Mouse (Mus musculus): ENCODE measurements at regions not wholly inside any gene's neighbourhood (a gene's known extent, or its start where the extent isn't known, plus 50 kb on each side); places are given as distances from the start of the nearest gene placed in this dataset.

DNA sequence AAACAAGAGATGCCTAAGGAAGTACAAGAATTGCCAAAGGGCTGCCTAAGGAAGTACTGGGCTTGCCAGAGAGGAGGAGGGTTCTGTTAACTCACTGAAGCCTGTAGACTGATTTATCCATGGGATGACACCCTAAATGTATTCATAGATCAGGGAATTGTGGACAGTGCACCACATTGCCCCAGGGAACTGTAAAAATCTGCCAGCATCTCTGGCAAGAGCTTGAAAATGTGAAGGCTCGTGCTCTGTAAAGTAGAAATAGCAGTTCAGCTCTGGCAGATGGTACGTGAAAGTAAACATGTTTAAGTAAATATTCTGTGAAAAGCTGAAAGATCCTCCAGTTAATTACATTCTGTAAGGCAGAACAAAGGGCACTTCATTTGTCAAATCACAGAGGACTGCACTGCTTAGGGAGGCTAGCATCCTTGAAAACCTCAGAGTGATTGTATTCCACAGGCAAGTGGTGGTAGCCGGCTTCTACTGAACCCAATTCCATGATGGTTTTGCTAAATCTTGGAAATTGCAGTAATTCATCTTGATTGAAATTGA, 445.9 kb upstream of the Grin3a start:
- H3K4me3 ChIP-seq (ENCODE audit: insufficient read depth, low read length) = no peak overlapping the region
- no peak for TF ChIP-seq CTCF (IDR thresholded peaks at IDR 0.05; ENCODE audit: borderline replicate concordance, insufficient read depth, low read length)
- no peak for TF ChIP-seq POLR2A (IDR thresholded peaks at IDR 0.05; ENCODE audit: low read depth, low read length)
- H3K27ac ChIP-seq (ENCODE audit: insufficient read depth, low read length) = no peak overlapping the region
- no peaks in the 10 kb centered on the region for H3K4me1 ChIP-seq (ENCODE audit: control insufficient read depth, insufficient read depth, low read length)

DNA sequence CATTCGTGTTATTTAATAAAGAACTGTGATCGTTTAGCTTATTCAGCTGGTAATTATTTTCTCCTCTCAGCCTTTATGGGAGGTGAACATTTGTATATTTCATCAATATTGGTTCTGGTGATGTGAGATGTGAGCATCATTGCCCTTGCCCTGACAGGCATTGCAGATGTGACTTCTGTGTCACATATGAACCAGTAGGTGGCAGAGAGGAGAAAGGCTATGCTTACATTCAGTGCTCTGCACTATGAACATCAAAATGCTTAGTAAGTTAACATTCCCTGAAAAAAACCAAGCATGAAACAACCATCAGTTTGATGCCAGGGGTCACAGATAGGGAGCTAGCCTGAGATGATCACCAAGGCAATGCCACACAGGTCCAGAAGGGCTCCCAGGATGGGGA, 441.1 kb upstream of the Grin3a start:
- Histone ChIP-seq H3K4me1 (ENCODE audit: control insufficient read depth, insufficient read depth, low read length) (no peaks in the 10 kb centered on the region; the same call in 1 of the 2 replicates), H3K27ac (ENCODE audit: insufficient read depth, low read length) (no peak overlapping the region), H3K4me3 (ENCODE audit: insufficient read depth, low read length) (no peak overlapping the region)
- TF ChIP-seq CTCF (IDR thresholded peaks at IDR 0.05; ENCODE audit: borderline replicate concordance, insufficient read depth, low read length) = 0 out of 2 replicates have a peak, but pooled peaks have one; percentile 9
- no peak for TF ChIP-seq POLR2A (IDR thresholded peaks at IDR 0.05; ENCODE audit: low read depth, low read length)

DNA sequence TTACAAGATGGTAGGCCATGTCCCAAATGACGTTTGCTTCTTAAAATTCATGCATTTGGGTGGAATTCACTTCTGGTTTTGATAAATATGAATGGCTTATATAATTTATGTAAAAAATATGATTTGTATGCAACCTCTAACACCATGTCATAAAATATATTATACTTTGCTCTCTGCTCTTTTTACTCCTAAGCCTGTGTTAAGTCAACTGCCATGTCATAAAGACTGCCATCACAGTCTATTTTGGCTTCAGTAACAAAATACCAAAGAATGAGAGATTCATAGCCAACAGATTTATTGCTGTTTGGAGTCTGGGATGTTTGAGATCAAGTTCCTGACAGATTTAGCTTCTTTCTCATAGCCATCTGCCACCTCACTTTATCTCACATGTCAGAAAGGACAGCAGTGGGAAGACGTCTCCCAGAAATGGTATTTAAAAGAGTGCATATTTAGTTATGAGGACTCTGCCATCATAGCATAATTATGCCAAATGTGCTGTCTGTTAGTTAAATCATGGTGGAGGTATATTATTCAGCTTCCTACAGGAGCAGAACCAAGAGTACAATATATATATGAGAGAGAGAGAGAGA, 413.6 kb upstream of the Grin3a start:
- Histone ChIP-seq H3K4me3 (ENCODE audit: insufficient read depth, low read length) (no peak overlapping the region), H3K4me1 (ENCODE audit: control insufficient read depth, insufficient read depth, low read length) (no peaks in the 10 kb centered on the region), H3K27ac (ENCODE audit: insufficient read depth, low read length) (no peak overlapping the region)
- TF ChIP-seq CTCF (IDR thresholded peaks at IDR 0.05; ENCODE audit: borderline replicate concordance, insufficient read depth, low read length) (no peak), POLR2A (IDR thresholded peaks at IDR 0.05; ENCODE audit: low read depth, low read length) (no peak)

DNA sequence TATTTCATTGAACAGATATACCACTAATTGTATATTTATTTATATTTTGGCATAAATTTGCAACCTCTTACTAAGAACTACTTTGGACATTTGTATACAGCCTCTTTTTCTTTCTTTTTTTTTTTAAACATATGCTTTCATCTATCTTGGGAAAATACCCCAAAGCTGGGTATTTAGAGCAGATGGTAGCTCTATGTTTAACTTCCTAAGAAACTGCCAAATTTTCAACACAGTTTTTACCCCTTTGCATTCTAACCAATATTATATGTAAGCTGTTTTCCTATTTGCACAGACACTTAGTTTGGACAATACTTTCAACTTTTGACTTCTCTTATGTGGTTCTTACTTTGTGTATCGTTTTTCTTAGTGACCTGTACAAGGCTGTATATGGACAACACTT, 396.5 kb upstream of the Grin3a start:
- Histone ChIP-seq H3K4me1 (ENCODE audit: control insufficient read depth, insufficient read depth, low read length) (no peaks in the 10 kb centered on the region), H3K4me3 (ENCODE audit: insufficient read depth, low read length) (no peak overlapping the region), H3K27ac (ENCODE audit: insufficient read depth, low read length) (no peak overlapping the region)
- TF ChIP-seq POLR2A (IDR thresholded peaks at IDR 0.05; ENCODE audit: low read depth, low read length) = no peak
- TF ChIP-seq CTCF (IDR thresholded peaks at IDR 0.05; ENCODE audit: borderline replicate concordance, insufficient read depth, low read length) = no peak

DNA sequence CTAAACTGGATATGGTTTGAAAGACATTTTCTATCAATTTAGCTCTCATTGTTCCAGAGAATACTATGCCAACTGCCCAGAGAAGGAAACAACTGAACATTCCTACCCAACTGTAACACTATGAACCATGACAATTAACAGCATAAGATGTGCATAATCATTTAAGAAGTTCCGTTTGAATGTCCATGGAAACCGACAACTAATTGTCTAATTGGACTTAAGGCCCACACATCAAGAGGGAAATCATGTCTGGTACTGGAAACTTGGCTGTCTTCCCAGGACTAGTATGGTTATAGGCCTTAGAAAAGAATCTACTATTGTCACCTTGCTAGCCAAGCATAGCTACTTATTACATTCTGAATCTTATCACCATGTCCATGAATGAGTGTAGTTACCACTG, 395.4 kb upstream of the Grin3a start:
- no peaks in the 10 kb centered on the region for H3K4me1 ChIP-seq (ENCODE audit: control insufficient read depth, insufficient read depth, low read length)
- no peak overlapping the region for H3K4me3 ChIP-seq (ENCODE audit: insufficient read depth, low read length)
- no peak overlapping the region for H3K27ac ChIP-seq (ENCODE audit: insufficient read depth, low read length)
- TF ChIP-seq CTCF (IDR thresholded peaks at IDR 0.05; ENCODE audit: borderline replicate concordance, insufficient read depth, low read length) (no peak), POLR2A (IDR thresholded peaks at IDR 0.05; ENCODE audit: low read depth, low read length) (no peak)

DNA sequence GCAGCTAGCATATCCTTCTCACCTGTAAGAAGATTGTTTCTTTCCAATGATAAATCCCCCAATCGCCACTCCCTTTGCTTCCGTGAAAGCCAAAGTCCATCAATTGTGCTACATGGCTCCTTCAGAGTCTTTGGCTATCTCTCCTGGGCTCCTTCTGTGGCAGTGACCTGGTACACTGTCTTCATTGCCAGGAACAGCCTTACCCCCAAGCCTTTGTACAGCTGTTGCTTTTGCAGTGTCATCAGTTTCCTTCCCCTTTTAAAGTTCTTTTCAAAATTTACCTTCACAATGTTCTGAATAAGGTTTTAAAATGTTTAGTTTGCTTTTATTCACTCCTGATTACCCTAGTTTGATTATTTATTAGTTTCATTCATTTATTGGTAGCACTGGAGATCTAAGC, 393.8 kb upstream of the Grin3a start:
- Histone ChIP-seq H3K27ac (ENCODE audit: insufficient read depth, low read length) (no peak overlapping the region), H3K4me1 (ENCODE audit: control insufficient read depth, insufficient read depth, low read length) (no peaks in the 10 kb centered on the region), H3K4me3 (ENCODE audit: insufficient read depth, low read length) (no peak overlapping the region)
- TF ChIP-seq CTCF (IDR thresholded peaks at IDR 0.05; ENCODE audit: borderline replicate concordance, insufficient read depth, low read length) (no peak), POLR2A (IDR thresholded peaks at IDR 0.05; ENCODE audit: low read depth, low read length) (no peak)

DNA sequence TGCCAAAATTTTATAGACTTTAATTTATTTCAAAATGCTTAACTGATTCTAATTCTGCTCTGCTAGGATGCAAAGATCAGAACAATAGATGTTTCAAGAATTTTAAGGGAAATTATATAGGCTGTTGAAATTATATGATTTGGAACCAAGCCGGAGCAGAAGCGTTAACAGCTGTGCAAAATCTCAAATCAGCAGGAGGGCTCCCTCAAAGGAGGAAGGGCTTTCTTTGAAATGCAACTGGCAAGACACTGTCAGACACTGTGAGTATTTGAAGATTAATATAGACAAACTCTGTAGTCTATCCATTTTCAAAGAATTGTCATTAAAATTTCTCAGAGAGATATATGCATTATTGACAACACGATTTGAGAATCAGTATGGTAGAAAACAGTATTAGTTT, 389.9 kb upstream of the Grin3a start:
- H3K27ac ChIP-seq (ENCODE audit: insufficient read depth, low read length) = no peak overlapping the region
- TF ChIP-seq POLR2A (IDR thresholded peaks at IDR 0.05; ENCODE audit: low read depth, low read length) = no peak
- no peak for TF ChIP-seq CTCF (IDR thresholded peaks at IDR 0.05; ENCODE audit: borderline replicate concordance, insufficient read depth, low read length)
- no peaks in the 10 kb centered on the region for H3K4me1 ChIP-seq (ENCODE audit: control insufficient read depth, insufficient read depth, low read length)
- no peak overlapping the region for H3K4me3 ChIP-seq (ENCODE audit: insufficient read depth, low read length)

DNA sequence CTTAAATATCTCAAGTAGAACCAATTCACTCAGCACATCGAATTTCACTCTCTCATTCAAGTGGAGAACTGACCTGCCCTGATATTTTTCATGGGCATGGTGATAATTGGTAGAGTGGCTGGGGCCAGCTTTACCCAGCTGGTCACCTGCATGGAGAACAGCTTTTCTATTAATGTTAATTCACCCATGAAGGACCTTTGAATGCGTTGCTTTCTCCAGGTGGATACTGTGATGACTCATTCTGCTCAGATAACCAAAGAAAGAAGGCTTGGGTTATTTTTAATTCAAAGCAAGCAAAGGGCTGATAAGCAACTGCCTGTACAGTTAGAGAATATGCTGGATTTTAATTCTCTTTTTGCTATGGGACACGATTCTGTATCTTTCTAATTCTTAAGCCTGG, 357.8 kb upstream of the Grin3a start:
- Histone ChIP-seq H3K4me1 (ENCODE audit: control insufficient read depth, insufficient read depth, low read length) (no peaks in the 10 kb centered on the region), H3K4me3 (ENCODE audit: insufficient read depth, low read length) (no peak overlapping the region), H3K27ac (ENCODE audit: insufficient read depth, low read length) (no peak overlapping the region)
- no peak for TF ChIP-seq POLR2A (IDR thresholded peaks at IDR 0.05; ENCODE audit: low read depth, low read length)

DNA sequence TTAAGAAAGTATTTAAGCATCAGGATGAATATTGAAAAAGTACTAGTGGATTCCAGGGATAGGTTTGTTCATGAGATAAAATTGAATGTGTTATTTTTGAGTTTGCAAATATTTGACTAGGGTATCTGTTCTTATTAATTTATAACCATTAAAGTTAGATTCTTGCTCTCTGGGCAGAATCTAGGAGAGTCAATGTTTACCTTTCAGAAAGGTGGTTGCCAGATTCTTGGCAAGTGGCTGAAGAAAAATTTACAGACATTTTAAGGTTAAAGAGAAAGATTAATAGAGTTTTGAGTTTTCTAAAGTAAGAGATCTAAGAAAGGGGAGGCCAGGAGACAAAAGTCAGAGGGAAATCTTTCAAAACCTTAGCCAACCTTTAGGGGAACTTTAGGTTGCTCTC, 331.7 kb upstream of the Grin3a start:
- TF ChIP-seq CTCF (IDR thresholded peaks at IDR 0.05; ENCODE audit: borderline replicate concordance, insufficient read depth, low read length) (no peak), POLR2A (IDR thresholded peaks at IDR 0.05; ENCODE audit: low read depth, low read length) (no peak)
- no peak overlapping the region for H3K27ac ChIP-seq (ENCODE audit: insufficient read depth, low read length)
- no peak overlapping the region for H3K4me3 ChIP-seq (ENCODE audit: insufficient read depth, low read length)
- H3K4me1 ChIP-seq (ENCODE audit: control insufficient read depth, insufficient read depth, low read length) = no peaks in the 10 kb centered on the region

DNA sequence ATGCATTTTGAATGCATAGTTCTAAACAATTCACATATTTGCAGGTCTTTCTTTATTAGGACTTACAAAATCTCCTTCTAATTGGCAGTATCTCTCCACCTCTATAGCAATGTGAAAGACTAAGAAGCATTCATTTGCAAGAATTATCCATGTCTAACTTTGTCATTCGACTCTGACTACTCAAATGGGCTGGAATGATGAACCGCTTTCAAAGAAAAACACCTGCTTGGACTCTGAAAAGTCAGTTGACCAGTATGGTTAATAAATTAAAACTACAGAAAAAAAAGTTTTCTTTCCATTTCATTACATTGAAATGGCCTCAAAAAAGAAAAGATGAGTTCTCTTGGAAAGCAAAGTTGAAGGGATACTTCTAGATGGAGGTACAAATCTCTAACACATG, 331.1 kb upstream of the Grin3a start:
- Histone ChIP-seq H3K27ac (ENCODE audit: insufficient read depth, low read length) (no peak overlapping the region), H3K4me3 (ENCODE audit: insufficient read depth, low read length) (no peak overlapping the region), H3K4me1 (ENCODE audit: control insufficient read depth, insufficient read depth, low read length) (no peaks in the 10 kb centered on the region)
- TF ChIP-seq CTCF (IDR thresholded peaks at IDR 0.05; ENCODE audit: borderline replicate concordance, insufficient read depth, low read length) = no peak
- TF ChIP-seq POLR2A (IDR thresholded peaks at IDR 0.05; ENCODE audit: low read depth, low read length) = no peak

Measured in embryonic fibroblast, embryonic 13.5 days (primary cell).